11 mouse cellular contexts compared by ENCODE assay signal in genomic region chr17:87379160-87379624, GRCm38 (mm10). TPM values are rescaled to one million over a fixed set of nuclear protein-coding genes. Genes with fewer than 3 reads are reported as not detected.
DNase-seq lines count a peak whose midpoint lies in the region; ATAC-seq and TF ChIP-seq lines count a peak whose summit lies in the region.
"Had no signal": no experiment of that assay in that cellular context is flagged by ENCODE, and none has a peak within 500 bp of the region (broad histone marks: within the 10 kb centered on the region; RNA-seq: fewer than 3 reads in every experiment).

No protein-coding gene starts in this region.

- 72% methylated on average over 11 of the region's 11 CpGs for whole genome bisulfite sequencing in heart, embryonic 13.5 days
- WGBS in hindbrain, embryonic 11.5 days: 84% methylated on average over 11 of the region's 11 CpGs
- 65% methylated on average over 11 of the region's 11 CpGs for WGBS in midbrain, embryonic 14.5 days

- H3K27me3 ChIP-seq in heart, embryonic 13.5 days (replicated peaks): no peaks in the 10 kb centered on the region
- H3K27me3 ChIP-seq in hindbrain, embryonic 11.5 days (ENCODE audit: control insufficient read depth, insufficient read depth, low read length): no peaks in the 10 kb centered on the region
- no peaks in the 10 kb centered on the region for H3K27me3 ChIP-seq in midbrain, embryonic 14.5 days (ENCODE audit: control insufficient read depth, insufficient read depth, low read length)

- no peak overlapping the region for H3K4me3 ChIP-seq in heart, embryonic 13.5 days
- peak overlapping the region; percentile 35 for H3K4me3 ChIP-seq in bone marrow macrophage, adult 2 months (ENCODE audit: insufficient read depth, low read length)
- no peak overlapping the region for H3K4me3 ChIP-seq in hindbrain, embryonic 11.5 days (ENCODE audit: low read depth, low read length)
- H3K4me3 ChIP-seq in midbrain, embryonic 14.5 days (replicated peaks; ENCODE audit: low read depth, low read length): no peak overlapping the region

- H3K4me2 ChIP-seq in heart, embryonic 13.5 days: no peak overlapping the region
- H3K4me2 ChIP-seq in hindbrain, embryonic 11.5 days (replicated peaks; ENCODE audit: low read depth, low read length): no peak overlapping the region
- peak overlapping the region; percentile 24; the same call in 1 of the 2 replicates for H3K4me2 ChIP-seq in midbrain, embryonic 14.5 days (ENCODE audit: low read length)

- ATAC-seq in heart, embryonic 13.5 days (ENCODE audit: extremely low read depth, insufficient number of reproducible peaks, low FRiP score, low TSS enrichment): no peak
- ATAC-seq in hindbrain, embryonic 11.5 days (ENCODE audit: low FRiP score): no peak
- no peak for ATAC-seq in midbrain, embryonic 14.5 days (ENCODE audit: low FRiP score, low TSS enrichment)

- H3K4me1 ChIP-seq in heart, embryonic 13.5 days: peaks cover 51% of the 10 kb centered on the region
- H3K4me1 ChIP-seq in bone marrow macrophage, adult 2 months (ENCODE audit: control insufficient read depth, insufficient read depth, low read length): peaks cover 47% of the 10 kb centered on the region
- peaks cover 15% of the 10 kb centered on the region for H3K4me1 ChIP-seq in hindbrain, embryonic 11.5 days (replicated peaks; ENCODE audit: control insufficient read depth, insufficient read depth, low read length)
- peaks cover 32% of the 10 kb centered on the region for H3K4me1 ChIP-seq in midbrain, embryonic 14.5 days (ENCODE audit: control insufficient read depth, insufficient read depth, low read length)

- TF ChIP-seq CTCF in bone marrow macrophage, adult 2 months (IDR thresholded peaks at IDR 0.05; ENCODE audit: low read depth, low read length): 0 out of 2 replicates have a peak, but pooled peaks have one; percentile 12

- no peaks in the 10 kb centered on the region for H3K9me3 ChIP-seq in heart, embryonic 13.5 days
- no peaks in the 10 kb centered on the region for H3K9me3 ChIP-seq in hindbrain, embryonic 11.5 days (ENCODE audit: control insufficient read depth, low read length)
- H3K9me3 ChIP-seq in midbrain, embryonic 14.5 days (ENCODE audit: control insufficient read depth, low read length): no peaks in the 10 kb centered on the region

- no peaks in the 10 kb centered on the region for H3K36me3 ChIP-seq in heart, embryonic 13.5 days
- H3K36me3 ChIP-seq in hindbrain, embryonic 11.5 days (ENCODE audit: control insufficient read depth, insufficient read depth, low read length): no peaks in the 10 kb centered on the region
- no peaks in the 10 kb centered on the region for H3K36me3 ChIP-seq in midbrain, embryonic 14.5 days (ENCODE audit: control insufficient read depth, insufficient read depth, low read length)

- H3K27ac ChIP-seq in heart, embryonic 13.5 days (replicated peaks): no peak overlapping the region; the same call in 1 of the 2 replicates
- peak overlapping the region; percentile 98 for H3K27ac ChIP-seq in bone marrow macrophage, adult 2 months (ENCODE audit: insufficient read depth, low read depth, low read length)
- H3K27ac ChIP-seq in hindbrain, embryonic 11.5 days (ENCODE audit: low read depth, low read length): 0 out of 2 replicates have a peak overlapping the region, but pooled peaks have one; percentile 58
- peak overlapping the region; percentile 76 for H3K27ac ChIP-seq in midbrain, embryonic 14.5 days (replicated peaks; ENCODE audit: low read depth, low read length)

- no peak for DNase-seq in heart, adult 11 months
- no peak for DNase-seq in hindbrain, embryonic 11.5 days (ENCODE audit: low spot score)
- DNase-seq in midbrain, embryonic 14.5 days: no peak
- DNase-seq in retina, embryonic 14.5 days (ENCODE audit: low spot score): no peak
- DNase-seq in c-Kit-positive CD71-positive TER-119-positive erythroid progenitor cells, embryonic 14.5 days (ENCODE audit: low spot score): no peak
- DNase-seq in T-cell, adult 2 months (ENCODE audit: low spot score): no peak
- DNase-seq: cerebellum, adult 8-10 months; thymus, postnatal 25 days had no signal

- TF ChIP-seq POLR2A in bone marrow macrophage, adult 2 months (IDR thresholded peaks at IDR 0.05; ENCODE audit: borderline replicate concordance, low read depth, low read length): no peak

- 0 out of 2 replicates have a peak overlapping the region, but pooled peaks have one; percentile 37 for H3K9ac ChIP-seq in heart, embryonic 13.5 days
- H3K9ac ChIP-seq in hindbrain, embryonic 11.5 days (ENCODE audit: low read depth, low read length): no peak overlapping the region
- no peak overlapping the region for H3K9ac ChIP-seq in midbrain, embryonic 14.5 days (replicated peaks; ENCODE audit: low read length)

RNA-seq across cellular contexts. Expression of gene Stpg4, which starts 48.3 kb away (rescaled TPM):
- polyA plus RNA-seq in heart, embryonic 13.5 days (2015; fragmentation: Nextera tagmentation; extraction: Ambion mirVana): 0.27 TPM in 1 of 2 replicates, not detected in the other
- not detected in 2 replicates for polyA plus RNA-seq in bone marrow macrophage, adult 2 months (2012; ENCODE audit: insufficient read depth, insufficient read length, missing spikeins)
- not detected in 2 replicates for polyA plus RNA-seq in hindbrain, embryonic 11.5 days (2014; fragmentation: Nextera tagmentation; extraction: Ambion mirVana)
- not detected in 2 replicates for polyA plus RNA-seq in midbrain, embryonic 14.5 days (2014; fragmentation: Nextera tagmentation; extraction: Ambion mirVana)
- polyA plus RNA-seq: C2C12 had no signal
